Mouse (Mus musculus): ENCODE measurements around the gene Cyp20a1. TPM values are rescaled to one million over a fixed set of nuclear protein-coding genes. Genes with fewer than 3 reads are reported as not detected.

Cyp20a1 gene
- polyA plus RNA-seq (2014; fragmentation: Illumina TruSeq; extraction: RNeasy Lipid Tissue Mini Kit (QIAGEN cat#74804); ENCODE audit: low replicate concordance), result 11.5 TPM

GRCm38 (mm10) chr1:60342808-60343629, at the start of gene Cyp20a1:
TSS of gene Cyp20a1 (plus strand) at chr1:60343323.

GRCm38 (mm10) chr1:60409168-60409828, 66.2 kb downstream of the Cyp20a1 start, which contains the start of gene Abi2:
TSS of gene Abi2 (plus strand) at chr1:60409619.

Other genes starting within 250 kb of the Cyp20a1 start
- 8.3 TPM for gene Carf, start 245.1 kb upstream of the Cyp20a1 start, polyA plus RNA-seq (2014; fragmentation: Illumina TruSeq; extraction: RNeasy Lipid Tissue Mini Kit (QIAGEN cat#74804); ENCODE audit: low replicate concordance)
- 8.1 TPM for gene Wdr12, start 244.7 kb upstream of the Cyp20a1 start, polyA plus RNA-seq (2014; fragmentation: Illumina TruSeq; extraction: RNeasy Lipid Tissue Mini Kit (QIAGEN cat#74804); ENCODE audit: low replicate concordance)
- 34.1 TPM for gene Nbeal1, start 162.7 kb upstream of the Cyp20a1 start, polyA plus RNA-seq (2014; fragmentation: Illumina TruSeq; extraction: RNeasy Lipid Tissue Mini Kit (QIAGEN cat#74804); ENCODE audit: low replicate concordance)
- gene Abi2, start 66.3 kb downstream of the Cyp20a1 start, polyA plus RNA-seq (2014; fragmentation: Illumina TruSeq; extraction: RNeasy Lipid Tissue Mini Kit (QIAGEN cat#74804); ENCODE audit: low replicate concordance), result 5.0 TPM
- gene Raph1, start 223.8 kb downstream of the Cyp20a1 start, polyA plus RNA-seq (2014; fragmentation: Illumina TruSeq; extraction: RNeasy Lipid Tissue Mini Kit (QIAGEN cat#74804); ENCODE audit: low replicate concordance), result 68.2 TPM

Data from small intestine, adult 10 weeks (tissue).